8 mouse cellular contexts compared by ENCODE assay signal in genomic region chr8:71629096-71629697, GRCm38 (mm10). TPM values are rescaled to one million over a fixed set of nuclear protein-coding genes. Genes with fewer than 3 reads are reported as not detected.
A peak's percentile ranks its signal among the peaks of the same experiment; 100 is the strongest.
DNase-seq lines count a peak whose midpoint lies in the region; ATAC-seq lines count a peak whose summit lies in the region.

No protein-coding gene starts in this region.

- under 1% methylated on average over 55 of the region's 55 CpGs for WGBS in hindbrain, embryonic 14.5 days

- 0 out of 2 replicates have a peak, but pooled peaks cover 3% of the 10 kb centered on the region for H3K9me3 ChIP-seq in hindbrain, embryonic 14.5 days (ENCODE audit: control insufficient read depth, low read length)

- H3K27me3 ChIP-seq in hindbrain, embryonic 14.5 days (ENCODE audit: control insufficient read depth, insufficient read depth, low read length): peaks cover 16% of the 10 kb centered on the region

- peak overlapping the region; percentile 43 for H3K4me3 ChIP-seq in hindbrain, embryonic 14.5 days (replicated peaks; ENCODE audit: low read length)

- H3K27ac ChIP-seq in hindbrain, embryonic 14.5 days: peak overlapping the region; percentile 68

- ATAC-seq in hindbrain, embryonic 14.5 days (ENCODE audit: low FRiP score): peak; percentile 89

- peak overlapping the region; percentile 68 for H3K9ac ChIP-seq in hindbrain, embryonic 14.5 days

- DNase-seq in NIH3T3 (ENCODE audit: low read depth): peak; percentile 73
- DNase-seq in cerebellum, postnatal 14 days: peak; percentile 93 to 94
- DNase-seq in frontal cortex, postnatal 14 days (ENCODE audit: low spot score in 2 of 2): peak; percentile 83 to 89
- peak; percentile 90 for DNase-seq in hindbrain, embryonic 14.5 days (ENCODE audit: low spot score)
- peak; percentile 88 for DNase-seq in layer of hippocampus, postnatal 36 days
- peak; percentile 96 for DNase-seq in lung, postnatal 36 days
- DNase-seq in retina, postnatal 1 day: peak; percentile 94
- DNase-seq in urinary bladder, adult 18-20 months (ENCODE audit: low spot score in 2 of 2): peak; percentile 90 to 95

- H3K4me1 ChIP-seq in hindbrain, embryonic 14.5 days (replicated peaks; ENCODE audit: control insufficient read depth, insufficient read depth, low read length): peaks cover 16% of the 10 kb centered on the region

- peaks cover 18% of the 10 kb centered on the region for H3K36me3 ChIP-seq in hindbrain, embryonic 14.5 days (replicated peaks; ENCODE audit: control insufficient read depth, insufficient read depth)

- peak overlapping the region; percentile 88 for H3K4me2 ChIP-seq in hindbrain, embryonic 14.5 days (replicated peaks)

RNA-seq across cellular contexts. Expression of gene Colgalt1, which starts 18.4 kb away (rescaled TPM):
- polyA plus RNA-seq in hindbrain, embryonic 14.5 days (2014; fragmentation: Nextera tagmentation; extraction: Ambion mirVana): 62.4 and 66.0 TPM in 2 replicates
- 10 to 100 TPM; 52.3 to 55.6 TPM for total RNA-seq in layer of hippocampus, postnatal 36 days (2021)

RNA-seq across cellular contexts. Expression of gene Fam129c, which starts 31.7 kb away (rescaled TPM):
- polyA plus RNA-seq in hindbrain, embryonic 14.5 days (2014; fragmentation: Nextera tagmentation; extraction: Ambion mirVana): 5.2 and 5.7 TPM in 2 replicates
- total RNA-seq in layer of hippocampus, postnatal 36 days (2021): 1 to 10 TPM; 3.7 to 4.5 TPM

RNA-seq across cellular contexts. Expression of gene Pgls, which starts 37.2 kb away (rescaled TPM):
- polyA plus RNA-seq in hindbrain, embryonic 14.5 days (2014; fragmentation: Nextera tagmentation; extraction: Ambion mirVana): 243 and 246 TPM in 2 replicates
- total RNA-seq in layer of hippocampus, postnatal 36 days (2021): 10 to 100 TPM; 31.0 to 35.8 TPM

RNA-seq across cellular contexts. Expression of gene Unc13a, which starts 42.4 kb away (rescaled TPM):
- polyA plus RNA-seq in hindbrain, embryonic 14.5 days (2014; fragmentation: Nextera tagmentation; extraction: Ambion mirVana): 16.6 and 16.7 TPM in 2 replicates
- 100 to 1,000 TPM; 268 to 288 TPM for total RNA-seq in layer of hippocampus, postnatal 36 days (2021)

RNA-seq across cellular contexts. Expression of gene Jak3, which starts 46.9 kb away (rescaled TPM):
- 5.4 TPM in 2 replicates for polyA plus RNA-seq in hindbrain, embryonic 14.5 days (2014; fragmentation: Nextera tagmentation; extraction: Ambion mirVana)
- total RNA-seq in layer of hippocampus, postnatal 36 days (2021): 1 to 10 TPM; 5.2 TPM

Comparison
In these comparisons a context has a peak if more than half of its experiments do, and no peak if none do; other contexts are left out.
1. Peak in every context shown above with its lines: DNase-seq, ATAC-seq, H3K4me3 ChIP-seq and H3K27ac ChIP-seq.